Mouse (Mus musculus) liver, embryonic 14.5 days (tissue): Measurements from ENCODE around the gene 1500009L16Rik.

Source experiments
- CTCF ChIP-seq: IDR thresholded peaks from 2 replicates; pipeline ENCODE4 v1.5.1; 2016; ENCODE audit warnings: antibody characterized with exemption, low read depth, control low read depth
- EP300 ChIP-seq: IDR thresholded peaks from 2 replicates; pipeline ENCODE4 v1.6.1; 2016; ENCODE audit warnings: antibody characterized with exemption, low read depth

DNA sequence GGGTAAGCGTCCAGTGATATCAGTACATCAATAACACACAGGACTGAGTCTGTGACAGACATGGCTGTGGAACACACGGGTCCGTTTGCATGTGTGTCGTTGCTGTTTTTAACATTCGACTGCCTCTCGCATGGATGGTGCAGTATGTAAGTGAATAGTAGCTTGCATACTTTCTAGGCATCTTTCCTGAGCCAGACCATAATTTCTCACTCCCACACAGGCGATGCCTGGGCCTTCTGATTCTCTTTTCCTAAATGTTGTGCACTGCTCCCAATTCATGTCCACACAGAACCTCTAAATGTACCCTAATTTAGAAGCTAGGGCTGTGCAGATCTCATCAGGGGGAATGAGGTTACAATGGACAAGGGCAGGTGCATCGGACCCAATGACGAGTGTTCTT lies 54.6 kb downstream of the 1500009L16Rik start:
- no peak for TF ChIP-seq EP300
- TF ChIP-seq CTCF, result no peak
